Mouse (Mus musculus) mouse embryonic stem cell (cell line): Measurements from ENCODE around the gene Zfyve1.
"Not testable (repeated sequence)": the region's sequence is repeated elsewhere in the genome, so short reads cannot be mapped to it uniquely, and the experiment has no call there.

Experiments used
- in situ Hi-C, 2 experiments: fragments of 300-500 bp; cut with MboI; formaldehyde crosslinking; loops; 1 replicate in 1 of 2; 3 replicates in 1 of 2; pipeline ENCODE4 v1.14.3; 2019 to 2020; ENCODE audit warnings: low sequenced_read_pairs in 2 of 2, low pct_unique_long_range_greater_than_20kb in 1 of 2, mixed read lengths in 1 of 2; ENCODE audit not compliant: unreplicated experiment in 1 of 2

Zfyve1 gene

GRCm38 (mm10) chr12:83597025-83597501 lies at the start of gene Zfyve1:
TSS of gene Zfyve1 (minus strand) at chr12:83597222.
- in situ Hi-C loops = no loop called here

GRCm38 (mm10) chr12:83643116-83643515 lies 46.1 kb upstream of the Zfyve1 start:
- in situ Hi-C loops = loop anchor here in 1 of 2 experiments (5.0 kb wide), 1 partner anchor 39 kb away; no protein-coding TSS in a partner anchor

DNA sequence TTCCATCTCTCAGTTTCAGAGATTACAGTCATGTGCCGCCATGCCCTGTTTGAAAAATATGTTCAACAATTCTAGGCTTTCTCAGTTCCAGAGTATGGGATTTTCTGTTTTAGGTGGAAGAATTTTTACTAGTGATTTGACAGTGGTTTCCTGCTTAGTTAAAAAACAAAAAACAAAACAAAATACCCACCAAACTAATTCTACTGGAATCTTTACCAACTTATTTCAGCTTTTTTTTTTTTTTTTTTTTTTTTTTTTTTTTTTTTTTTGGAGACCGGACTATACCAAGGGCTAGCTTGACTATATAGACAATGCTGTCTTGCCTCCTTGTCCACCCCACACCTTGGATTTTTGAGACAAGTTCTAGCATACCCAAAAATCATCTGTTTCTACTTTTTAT lies 44.2 kb upstream of the Zfyve1 start:
- in situ Hi-C loops = loop anchor here in 1 of 2 experiments (5.0 kb wide), 1 partner anchor 41 kb away; no protein-coding TSS in a partner anchor

DNA sequence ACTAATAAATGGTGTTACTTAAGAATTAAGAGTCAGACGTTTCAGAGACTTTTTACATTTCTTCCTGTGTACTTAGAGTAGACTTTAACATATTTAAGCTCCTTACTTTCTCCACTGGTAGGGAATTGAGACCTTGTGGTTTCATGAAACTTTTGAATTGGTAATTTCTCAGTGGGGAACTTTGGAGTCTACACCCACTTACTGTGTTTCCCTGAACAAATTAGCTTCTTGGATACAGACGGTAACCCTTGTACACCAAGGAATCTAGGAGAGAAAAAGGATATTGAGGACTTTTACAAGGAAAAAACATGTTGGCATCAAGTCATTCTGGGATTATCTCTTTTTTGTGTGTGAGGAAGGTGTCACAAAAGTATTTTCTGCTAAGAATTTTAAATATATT lies 36.8 kb upstream of the Zfyve1 start:
- in situ Hi-C loops = no loop called here

DNA sequence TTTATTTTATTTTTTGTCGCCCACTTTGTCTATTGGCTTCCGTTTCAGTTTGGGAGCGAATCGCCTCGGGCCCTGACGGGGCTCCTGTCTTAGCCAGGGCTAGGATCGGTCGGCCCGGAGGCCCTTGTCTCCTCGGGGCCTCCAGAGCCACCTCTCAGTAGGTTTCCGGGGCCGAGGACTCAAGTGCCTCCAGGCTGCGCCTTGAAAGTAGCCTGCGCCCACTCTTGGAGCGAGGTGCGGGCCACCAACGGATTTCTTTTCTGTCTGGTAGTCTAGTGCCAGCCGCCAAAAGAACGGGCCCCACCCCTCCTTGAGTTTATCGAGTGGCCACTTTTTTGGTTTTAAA lies 35.6 kb upstream of the Zfyve1 start:
- in situ Hi-C loops = no loop called here

GRCm38 (mm10) chr12:83631743-83632679 lies 35.0 kb upstream of the Zfyve1 start:
- in situ Hi-C loops = no loop called here

- in situ Hi-C loops = not testable (repeated sequence)
Observed at GRCm38 (mm10) chr12:83630936-83631335, 33.9 kb upstream of the Zfyve1 start, which contains the start of gene Rbm25. TSS of gene Rbm25 (plus strand) at chr12:83631236.

DNA sequence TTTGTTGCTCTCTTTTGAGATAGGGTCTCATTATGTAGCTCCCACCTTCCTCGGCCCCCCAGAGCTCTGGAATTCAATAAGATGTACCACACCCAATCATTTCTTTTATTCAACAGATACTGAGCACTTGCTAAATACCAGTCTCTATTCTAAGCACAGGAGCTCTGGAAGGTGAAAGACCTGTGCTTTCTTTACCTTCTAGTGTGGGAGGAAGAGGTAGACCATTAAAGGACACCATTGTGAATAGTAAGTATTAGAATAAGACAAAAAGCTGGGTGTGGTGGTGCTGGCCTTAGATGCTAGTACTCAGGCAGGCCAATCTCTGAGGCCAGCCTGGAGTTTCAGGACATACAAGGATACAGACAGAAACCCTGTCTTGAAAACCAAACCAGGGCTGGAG lies 27.3 kb upstream of the Zfyve1 start:
- in situ Hi-C loops = no loop called here

- in situ Hi-C loops = no loop called here
Observed at GRCm38 (mm10) chr12:83622031-83622755, 25.2 kb upstream of the Zfyve1 start.

DNA sequence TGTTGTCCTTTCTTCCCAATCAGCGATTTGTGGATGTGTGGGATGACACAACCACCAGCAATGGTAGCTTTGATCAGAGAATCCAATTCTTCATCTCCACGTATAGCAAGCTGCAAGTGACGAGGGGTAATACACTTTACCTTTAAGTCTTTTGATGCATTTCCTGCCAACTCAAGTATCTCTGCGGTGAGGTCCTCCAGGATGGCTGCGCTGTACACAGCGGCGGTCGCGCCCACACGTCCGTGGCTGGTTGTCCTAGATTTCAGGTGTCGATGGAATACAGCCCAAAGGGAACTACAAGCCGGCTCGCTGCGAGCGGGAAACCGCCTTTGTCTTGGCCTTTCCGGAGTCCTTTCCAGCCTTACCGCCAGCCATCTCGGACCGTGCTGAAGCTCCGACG lies 23.7 kb upstream of the Zfyve1 start:
- in situ Hi-C loops = not testable (repeated sequence)

- in situ Hi-C loops = no loop called here
Observed at GRCm38 (mm10) chr12:83618981-83619380, 22.0 kb upstream of the Zfyve1 start.

- in situ Hi-C loops = no loop called here
Observed at GRCm38 (mm10) chr12:83617261-83617660, 20.2 kb upstream of the Zfyve1 start.

DNA sequence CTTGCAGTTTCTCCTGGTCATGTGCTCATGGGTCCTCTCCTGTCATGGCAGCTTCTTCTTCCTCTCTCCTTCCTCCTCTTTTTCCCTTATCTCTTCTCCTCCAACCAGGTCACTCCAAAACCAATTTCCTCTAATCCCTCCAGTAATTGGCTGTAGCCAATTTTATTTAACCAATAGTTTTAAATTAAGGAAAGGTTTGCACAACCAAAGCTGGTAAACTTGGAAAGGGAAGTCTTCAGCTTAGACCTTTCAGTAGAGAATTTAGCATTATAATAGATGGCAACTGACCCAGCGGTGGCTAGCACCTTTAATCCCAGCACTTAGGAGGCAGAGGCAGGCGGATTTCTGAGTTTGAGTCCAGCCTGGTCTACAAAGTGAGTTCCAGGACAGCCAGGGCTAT lies 9.4 kb upstream of the Zfyve1 start:
- in situ Hi-C loops = not testable (repeated sequence)

GRCm38 (mm10) chr12:83602285-83602684 lies 5.3 kb upstream of the Zfyve1 start:
- in situ Hi-C loops = no loop called here

- in situ Hi-C loops = no loop called here
Observed at GRCm38 (mm10) chr12:83597881-83598280, 859 bp upstream of the Zfyve1 start.

DNA sequence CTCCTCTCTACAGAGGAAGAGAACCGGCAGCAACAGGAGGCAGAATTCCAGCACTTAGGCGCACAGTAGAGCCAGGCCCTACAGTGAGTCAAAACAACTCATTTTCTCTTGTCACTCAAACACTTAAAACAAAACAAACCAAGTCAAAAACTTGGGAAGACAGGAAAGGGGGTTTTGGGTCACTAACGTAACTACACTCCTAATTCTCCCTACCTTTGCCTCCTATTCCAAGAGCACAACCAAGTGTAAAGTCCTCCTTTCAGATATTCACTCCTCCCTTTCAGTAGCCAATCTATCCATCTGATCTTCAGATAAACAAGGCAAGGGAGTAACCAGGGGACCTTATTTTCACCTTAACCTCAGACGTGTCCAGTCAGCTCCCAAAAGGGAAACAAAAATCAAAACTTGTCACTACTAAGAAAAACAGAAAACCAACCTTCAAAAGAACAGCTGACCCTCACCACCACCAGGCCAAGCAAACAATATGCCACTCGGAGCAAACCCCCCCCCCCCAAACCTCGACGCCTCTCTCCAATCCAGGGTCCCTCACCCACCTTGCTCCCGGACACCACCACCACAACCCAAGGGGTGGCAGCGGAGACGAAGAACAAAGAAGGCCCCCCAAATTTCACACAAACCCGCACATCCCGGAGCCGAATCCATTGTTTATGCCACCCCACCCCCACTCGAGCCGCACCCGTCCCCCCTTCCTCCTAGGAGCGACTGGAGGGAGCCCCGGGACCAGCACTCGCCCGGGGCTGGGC lies 649 bp downstream of the Zfyve1 start:
- in situ Hi-C loops = no loop called here

- in situ Hi-C loops = no loop called here
Observed at GRCm38 (mm10) chr12:83594454-83595040, 2.5 kb downstream of the Zfyve1 start.

GRCm38 (mm10) chr12:83591754-83592501 lies 5.1 kb downstream of the Zfyve1 start:
- in situ Hi-C loops = no loop called here
